Mouse (Mus musculus): ENCODE measurements around the gene Epyc. TPM values are rescaled to one million over a fixed set of nuclear protein-coding genes. Genes with fewer than 3 reads are reported as not detected.

The Epyc gene
- 0.19 and 0.49 TPM in 2 replicates for total RNA-seq (2021)
- long read RNA-seq, experiment 1: 0 reads
- long read RNA-seq, experiment 2: 0 reads

DNA sequence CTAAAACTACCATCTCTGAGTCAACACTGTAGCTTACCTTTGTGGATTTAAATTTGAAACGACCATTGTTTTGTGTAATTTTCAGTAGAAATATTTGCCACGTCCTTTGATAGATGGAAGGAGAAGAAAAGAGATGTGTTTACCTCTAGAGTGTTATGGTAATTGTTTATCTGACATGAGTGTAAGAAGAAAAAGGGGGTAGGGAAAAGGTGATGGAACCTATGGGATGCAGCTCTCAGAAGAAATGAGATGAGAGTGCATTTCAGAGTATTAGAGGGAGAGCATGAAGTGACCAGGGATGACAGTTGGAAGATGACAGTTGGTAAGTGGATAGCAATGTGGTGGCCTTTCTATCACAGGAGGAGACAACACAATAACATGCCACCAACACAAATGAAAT, at the start of gene Epyc:
Gene Epyc (plus strand): TSS at position 301 of the 400 bp plus-strand sequence.
- no peak for DNase-seq

DNA sequence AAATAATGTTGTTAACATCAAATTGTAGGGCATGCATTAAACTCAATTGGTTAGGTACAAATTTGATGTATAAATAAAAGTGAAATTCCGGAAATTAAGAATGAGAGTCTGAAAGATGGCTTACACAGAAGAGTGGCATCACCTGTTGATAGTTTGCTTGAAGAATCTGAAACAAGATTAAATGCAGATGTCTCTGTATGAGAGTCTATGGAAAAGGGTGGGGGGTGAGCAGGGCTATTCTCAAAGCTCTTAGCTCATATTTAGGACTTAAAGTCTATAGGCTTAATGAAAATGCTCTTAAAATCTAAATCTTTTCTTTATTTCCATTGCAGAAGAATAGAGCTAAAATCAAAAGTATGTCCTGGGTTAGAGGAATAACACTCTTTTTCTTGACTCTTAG, 48.2 kb upstream of the Epyc start:
- DNase-seq: no peak

- no peak for DNase-seq
Observed at GRCm38 (mm10) chr10:97601744-97602143, 42.1 kb upstream of the Epyc start.

GRCm38 (mm10) chr10:97603256-97603655, 40.6 kb upstream of the Epyc start:
- no peak for DNase-seq

- no peak for DNase-seq
Observed at GRCm38 (mm10) chr10:97606579-97606978, 37.3 kb upstream of the Epyc start, which contains the start of gene Kera. Kera (plus strand) TSS chr10:97606879.

DNA sequence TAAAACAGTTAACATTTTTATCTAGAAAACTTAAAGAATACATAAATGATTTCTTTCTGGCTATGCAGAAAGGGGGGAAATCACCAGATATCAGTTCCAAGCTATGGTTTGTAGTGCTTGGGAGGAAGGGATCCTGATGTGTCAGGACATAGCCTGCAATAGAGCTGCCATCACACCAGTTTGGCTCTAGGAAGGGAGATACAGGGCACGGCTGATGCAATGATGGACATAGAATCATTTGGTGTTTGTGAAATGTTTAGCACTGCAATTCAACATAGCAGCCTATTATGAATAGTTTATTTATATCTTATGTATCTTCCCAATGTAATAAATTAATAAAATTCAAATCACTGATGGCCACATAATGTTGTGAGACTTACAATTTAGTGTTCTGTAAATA, 21.5 kb upstream of the Epyc start:
- DNase-seq: no peak

DNA sequence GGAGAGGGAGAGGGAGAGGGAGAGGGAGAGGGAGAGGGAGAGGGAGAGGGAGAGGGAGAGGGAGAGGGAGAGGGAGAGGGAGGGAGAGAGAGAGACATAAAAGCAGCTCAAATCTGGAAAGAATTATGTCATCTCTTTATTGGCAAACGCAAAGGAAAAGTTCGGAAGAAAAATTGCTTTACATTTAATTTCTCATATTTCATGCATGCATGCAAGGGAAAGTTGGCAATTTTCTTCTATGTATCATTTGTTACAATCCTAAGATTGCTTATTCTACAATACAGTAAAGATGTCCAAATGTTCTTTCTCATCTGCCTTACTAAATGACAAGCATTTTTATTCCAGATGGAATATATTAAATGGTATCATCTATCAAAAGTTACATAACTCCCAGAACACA, 19.5 kb upstream of the Epyc start:
- DNase-seq: no peak

DNA sequence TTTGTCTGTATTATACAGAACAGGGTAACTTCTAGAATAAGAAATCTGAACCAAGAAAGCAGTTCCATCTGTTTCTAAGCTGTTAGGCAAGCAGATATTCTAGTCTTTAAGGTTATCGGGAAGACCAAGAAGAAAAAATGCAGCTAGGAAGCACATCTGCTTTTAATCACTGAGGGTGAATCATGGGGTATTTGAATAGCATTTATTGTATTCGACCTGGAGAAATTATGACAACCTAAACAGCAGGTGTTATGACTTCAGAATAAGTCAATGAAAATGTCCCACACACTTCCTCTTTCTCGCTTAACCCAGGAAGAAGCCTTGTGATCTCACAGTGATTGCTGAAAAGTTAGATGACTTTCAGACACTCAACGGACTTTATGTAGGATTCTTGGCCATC, 18.8 kb upstream of the Epyc start:
- DNase-seq: no peak

GRCm38 (mm10) chr10:97626543-97626942, 17.3 kb upstream of the Epyc start:
- no peak for DNase-seq

DNA sequence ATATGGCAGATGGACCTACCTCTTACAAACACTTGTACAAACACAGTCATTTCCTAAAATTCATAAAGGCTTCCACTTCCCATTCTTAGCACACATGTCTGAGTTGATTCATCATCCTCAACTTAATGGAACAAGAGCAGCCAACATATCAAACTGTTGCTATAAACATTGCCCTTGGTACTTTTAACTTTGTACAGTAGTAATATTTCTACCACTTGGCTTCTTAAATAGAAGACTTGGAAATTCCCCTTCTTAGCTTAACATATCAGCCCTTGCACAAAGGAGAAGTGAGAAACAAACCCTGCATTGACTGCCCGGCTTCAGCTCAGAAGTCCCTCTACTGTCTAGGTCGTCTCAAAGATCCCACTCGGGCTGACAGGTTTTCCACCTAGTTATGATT, 12.8 kb upstream of the Epyc start:
- no peak for DNase-seq

- no peak for DNase-seq
Observed at GRCm38 (mm10) chr10:97641926-97642325, 1.9 kb upstream of the Epyc start.

GRCm38 (mm10) chr10:97650334-97650733, 6.5 kb downstream of the Epyc start:
- DNase-seq: no peak

GRCm38 (mm10) chr10:97659489-97659888, 15.6 kb downstream of the Epyc start:
- DNase-seq: peak; percentile 19

- no peak for DNase-seq
Observed at GRCm38 (mm10) chr10:97668656-97669055, 24.8 kb downstream of the Epyc start.

- DNase-seq: peak; percentile 47
Observed at GRCm38 (mm10) chr10:97670202-97670601, 26.3 kb downstream of the Epyc start.

- DNase-seq: no peak
Observed at GRCm38 (mm10) chr10:97673239-97673638, 29.4 kb downstream of the Epyc start.

GRCm38 (mm10) chr10:97682981-97683380, 39.1 kb downstream of the Epyc start:
- DNase-seq: no peak

GRCm38 (mm10) chr10:97687198-97687597, 43.3 kb downstream of the Epyc start:
- peak; percentile 38 for DNase-seq

DNA sequence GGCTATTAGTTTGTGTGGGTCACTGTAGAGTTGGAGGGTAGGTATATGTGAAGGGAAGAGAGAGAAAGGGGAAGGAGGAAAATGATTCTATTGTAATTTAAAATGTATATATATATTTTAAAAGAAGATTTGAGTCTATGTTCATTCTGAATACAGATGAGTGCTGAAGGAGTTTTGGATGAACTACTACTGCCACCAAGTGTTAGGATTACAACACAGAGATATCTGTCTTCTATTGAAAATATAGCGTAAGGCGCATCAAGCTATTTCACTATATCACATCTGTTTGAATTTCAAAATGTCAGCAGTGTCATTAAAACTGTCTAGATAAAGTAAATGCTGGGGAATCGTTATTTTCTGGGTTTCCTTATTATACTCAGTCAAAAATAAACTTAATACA, 45.6 kb downstream of the Epyc start:
- no peak for DNase-seq

- peak; percentile 9 for DNase-seq
Observed at GRCm38 (mm10) chr10:97692913-97693312, 49.0 kb downstream of the Epyc start, which contains the start of gene Ccer1. Ccer1 (plus strand) TSS chr10:97693059.

DNA sequence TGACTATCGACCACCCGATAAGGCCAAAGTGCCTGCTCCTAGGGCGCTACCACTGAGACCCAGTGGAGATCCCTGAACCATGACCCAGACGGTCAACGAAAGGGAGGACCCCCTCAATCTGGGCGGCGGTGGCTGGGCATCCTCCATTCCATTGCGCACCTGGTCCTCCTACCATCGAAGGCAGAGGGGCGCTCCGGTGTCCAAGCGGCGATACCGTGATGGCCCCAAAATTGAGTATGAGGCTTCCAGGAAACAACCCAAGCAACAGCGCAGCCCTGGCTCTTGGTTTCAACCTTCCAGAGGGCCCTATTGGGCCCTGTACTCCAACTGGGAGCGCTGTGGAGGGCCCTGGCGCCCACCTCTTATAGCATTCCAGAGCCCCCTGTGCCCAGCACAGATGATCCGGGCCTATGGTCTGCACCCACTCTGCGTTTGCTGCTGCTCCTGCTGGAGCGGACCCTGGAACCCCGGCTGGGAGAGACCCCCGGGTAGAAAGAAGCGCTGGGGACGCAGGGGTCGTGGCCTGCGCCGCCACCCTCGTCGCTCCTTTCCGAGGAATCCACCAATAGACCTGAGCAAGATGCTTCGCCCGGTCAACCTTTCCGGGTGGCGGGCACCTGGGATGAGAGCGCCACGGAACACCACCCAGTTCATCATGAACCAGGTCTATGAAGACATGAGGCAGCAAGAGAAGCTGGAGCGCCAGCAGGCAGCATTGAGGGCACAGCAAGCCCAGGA, 49.7 kb downstream of the Epyc start:
- no peak for DNase-seq

- no peak for DNase-seq
Observed at GRCm38 (mm10) chr10:97702321-97702720, 58.5 kb downstream of the Epyc start.

- DNase-seq: peak; percentile 60
Observed at GRCm38 (mm10) chr10:97704562-97704961, 60.7 kb downstream of the Epyc start.

DNA sequence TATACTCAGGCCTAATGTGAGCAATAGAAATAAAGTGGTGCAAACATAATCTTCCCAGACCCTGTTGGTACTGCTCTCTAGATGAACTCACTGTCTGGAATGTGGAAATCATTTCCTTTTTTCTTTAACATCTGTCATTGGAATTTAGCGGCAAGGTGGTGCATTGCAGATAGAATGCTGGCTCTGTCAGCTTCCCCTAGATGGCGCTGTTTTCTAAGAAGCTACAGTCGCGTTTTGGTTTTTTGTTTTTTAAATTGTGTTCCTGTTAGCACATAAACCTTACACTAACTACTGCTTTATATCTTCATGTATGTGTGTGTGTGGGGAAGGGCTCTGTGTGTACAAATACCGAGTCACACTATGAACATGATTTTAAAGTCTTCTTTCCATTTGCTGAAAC, 68.8 kb downstream of the Epyc start:
- peak; percentile 43 for DNase-seq

Measured in adrenal gland, postnatal 14 days (tissue).